Mouse (Mus musculus): ENCODE measurements around the gene Omt2a.
"Not testable (repeated sequence)": the region's sequence is repeated elsewhere in the genome, so short reads cannot be mapped to it uniquely, and the experiment has no call there.

Omt2a gene

GRCm38 (mm10) chr9:78298232-78298631, 16.4 kb downstream of the Omt2a start:
- no peak for DNase-seq (ENCODE audit: low spot score)

GRCm38 (mm10) chr9:78296089-78296488, 18.5 kb downstream of the Omt2a start:
- DNase-seq (ENCODE audit: low spot score) = peak; percentile 56

GRCm38 (mm10) chr9:78294781-78295180, 19.8 kb downstream of the Omt2a start:
- DNase-seq (ENCODE audit: low spot score) = not testable (repeated sequence)

GRCm38 (mm10) chr9:78293683-78294082, 20.9 kb downstream of the Omt2a start:
- DNase-seq (ENCODE audit: low spot score) = not testable (repeated sequence)

- DNase-seq (ENCODE audit: low spot score) = not testable (repeated sequence)
Observed at GRCm38 (mm10) chr9:78292462-78292861, 22.1 kb downstream of the Omt2a start.

- DNase-seq (ENCODE audit: low spot score) = not testable (repeated sequence)
Observed at GRCm38 (mm10) chr9:78289723-78290122, 24.9 kb downstream of the Omt2a start, which contains the start of gene Gm10639. Gene Gm10639, plus strand, starts transcription at chr9:78289923.

- DNase-seq (ENCODE audit: low spot score) = not testable (repeated sequence)
Observed at GRCm38 (mm10) chr9:78289063-78289462, 25.5 kb downstream of the Omt2a start.

GRCm38 (mm10) chr9:78282002-78282711, 32.4 kb downstream of the Omt2a start:
- DNase-seq (ENCODE audit: low spot score) = peak; percentile 51

- not testable (repeated sequence) for DNase-seq (ENCODE audit: low spot score)
Observed at GRCm38 (mm10) chr9:78270945-78271344, 43.7 kb downstream of the Omt2a start.
